Mouse (Mus musculus) heart, embryonic 10.5 days (tissue): ENCODE data around the gene Anks1b. TPM values are rescaled to one million over a fixed set of nuclear protein-coding genes. Genes with fewer than 3 reads are reported as not detected.

Experiments used
- DNase-seq: peaks from one replicate; pipeline ENCODE4 v3.0.0-alpha.2; 2017; ENCODE audit warnings: low spot score
- H3K27ac ChIP-seq: fragments of 300-500 bp; sonication (generic); 2 replicates; pipeline ENCODE4 v1.5.1; 2016; ENCODE audit warnings: mild to moderate bottlenecking
- H3K27me3 ChIP-seq: fragments of 300-500 bp; sonication (generic); 2 replicates; pipeline ENCODE4 v1.6.1; 2016; ENCODE audit warnings: mild to moderate bottlenecking; ENCODE audit not compliant: poor library complexity, insufficient read depth, severe bottlenecking
- H3K36me3 ChIP-seq: fragments of 300-500 bp; sonication (generic); 2 replicates; pipeline ENCODE4 v1.6.1; 2016; ENCODE audit warnings: mild to moderate bottlenecking, moderate library complexity
- H3K4me1 ChIP-seq: fragments of 300-500 bp; sonication (generic); 2 replicates; pipeline ENCODE4 v1.6.1; 2016; ENCODE audit warnings: mild to moderate bottlenecking
- H3K4me3 ChIP-seq: fragments of 300-500 bp; sonication (generic); 2 replicates; pipeline ENCODE4 v1.5.1; 2016; ENCODE audit warnings: mild to moderate bottlenecking, moderate library complexity
- H3K9me3 ChIP-seq: fragments of 300-500 bp; sonication (generic); 2 replicates; pipeline ENCODE4 v1.6.1; 2016; ENCODE audit warnings: mild to moderate bottlenecking, moderate library complexity
- WGBS: fragments of 180-500 bp; shearing (Covaris S2); methylation state at CpG from one replicate; pipeline ENCODE4 v1.1.7; 2016; 5-methylcytosine and 5-hydroxymethylcytosine counted together
- polyA plus RNA-seq: library from polyadenylated mRNA; unstranded; fragments of >200 nt; fragmentation: Nextera tagmentation; extraction: Ambion mirVana; gene quantifications from 2 replicates; pipeline ENCODE4 v1.2.1, GENCODE M21; 2016

Gene Anks1b
- polyA plus RNA-seq, 1 experiment from 2014 or later, result 0.05 TPM

DNA sequence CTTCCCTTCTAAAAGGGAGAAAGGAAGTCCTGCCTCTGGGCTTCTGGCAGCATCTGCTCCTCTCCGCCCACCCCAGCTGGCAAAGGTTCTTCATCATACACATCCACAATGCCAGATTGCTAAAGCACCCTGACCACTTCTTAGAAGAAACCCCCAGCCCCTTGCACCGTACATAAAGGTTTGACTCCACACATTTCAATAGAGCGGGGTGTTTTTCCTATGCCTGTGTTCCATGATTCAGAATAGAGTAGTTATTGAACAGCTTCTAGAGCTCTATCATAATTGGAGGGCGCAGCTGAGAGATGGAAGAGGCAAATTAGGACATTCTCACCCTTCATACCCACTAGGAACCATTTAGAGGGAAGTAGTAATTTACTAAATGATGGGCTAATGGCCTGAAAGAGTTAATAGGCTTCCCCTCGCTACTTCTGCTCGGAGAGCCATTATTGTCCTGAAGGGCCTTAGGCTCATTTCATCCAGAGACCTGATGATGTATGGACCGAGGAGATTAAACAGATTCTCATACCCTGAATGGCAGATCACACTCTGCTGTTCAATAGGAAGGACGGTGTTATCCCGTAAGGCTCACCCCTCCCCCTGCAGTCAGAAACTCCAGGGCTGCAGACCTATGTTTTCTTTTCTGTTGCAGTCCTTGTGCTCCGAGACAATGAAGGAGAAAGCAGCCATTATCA, 945.1 kb downstream of the Anks1b start:
- H3K9me3 ChIP-seq, result no peaks in the 10 kb centered on the region
- no peaks in the 10 kb centered on the region for H3K4me1 ChIP-seq
- no peaks in the 10 kb centered on the region for H3K36me3 ChIP-seq
- H3K4me3 ChIP-seq, result no peak overlapping the region
- H3K27me3 ChIP-seq, result no peaks in the 10 kb centered on the region
- H3K27ac ChIP-seq, result no peak overlapping the region
- no peak for DNase-seq
- WGBS, result 51% methylated on average over 10 of the region's 10 CpGs

DNA sequence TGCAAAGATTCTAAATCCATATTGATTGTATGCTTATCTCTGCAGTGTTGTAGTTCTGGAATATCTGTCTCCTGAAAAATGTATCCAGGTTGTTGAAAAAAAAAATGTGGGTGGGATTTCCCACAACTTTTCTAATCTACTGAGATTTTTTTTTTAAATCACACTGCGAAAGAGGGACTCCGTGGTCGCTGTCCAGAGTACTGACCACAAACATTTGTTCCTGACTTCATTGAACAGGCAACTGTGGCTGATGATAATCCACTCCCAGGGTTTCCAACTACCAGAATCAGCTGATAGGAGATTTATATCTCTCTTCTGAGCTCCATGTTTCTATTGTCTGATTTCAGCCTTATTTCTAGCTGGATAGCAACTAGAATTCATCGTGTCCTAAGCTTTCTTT, 950.1 kb downstream of the Anks1b start:
- no peak overlapping the region for H3K4me3 ChIP-seq
- H3K4me1 ChIP-seq, result no peaks in the 10 kb centered on the region
- peaks cover 21% of the 10 kb centered on the region for H3K27me3 ChIP-seq
- no peaks in the 10 kb centered on the region for H3K36me3 ChIP-seq
- no peak overlapping the region for H3K27ac ChIP-seq
- no peaks in the 10 kb centered on the region for H3K9me3 ChIP-seq
- WGBS, result 13% methylated on average over 4 of the region's 4 CpGs
- DNase-seq, result no peak

DNA sequence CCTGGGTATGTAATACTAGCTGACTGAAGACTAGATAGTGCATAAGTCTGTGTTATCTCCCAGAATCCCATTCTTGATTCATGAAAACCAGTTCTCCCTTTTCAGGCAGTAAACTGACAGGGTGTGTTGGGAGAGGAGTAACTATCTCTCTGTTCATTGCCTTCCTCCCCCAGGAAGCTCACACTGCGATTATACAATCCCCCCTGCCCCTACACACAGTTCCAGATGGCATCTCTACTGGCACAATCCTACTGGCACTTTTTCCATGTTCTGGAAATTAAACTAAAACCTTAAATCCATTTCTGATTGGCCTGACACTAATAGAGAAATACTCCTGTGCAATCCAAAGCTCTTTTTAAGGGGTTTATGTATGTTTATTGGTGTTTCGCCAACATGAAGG, 951.4 kb downstream of the Anks1b start:
- DNase-seq, result no peak
- Histone ChIP-seq H3K36me3 (no peaks in the 10 kb centered on the region), H3K4me1 (peaks cover 11% of the 10 kb centered on the region), H3K27me3 (peaks cover 34% of the 10 kb centered on the region), H3K27ac (no peak overlapping the region), H3K9me3 (no peaks in the 10 kb centered on the region), H3K4me3 (no peak overlapping the region)
- 72% methylated on average over 2 of the region's 2 CpGs for WGBS

DNA sequence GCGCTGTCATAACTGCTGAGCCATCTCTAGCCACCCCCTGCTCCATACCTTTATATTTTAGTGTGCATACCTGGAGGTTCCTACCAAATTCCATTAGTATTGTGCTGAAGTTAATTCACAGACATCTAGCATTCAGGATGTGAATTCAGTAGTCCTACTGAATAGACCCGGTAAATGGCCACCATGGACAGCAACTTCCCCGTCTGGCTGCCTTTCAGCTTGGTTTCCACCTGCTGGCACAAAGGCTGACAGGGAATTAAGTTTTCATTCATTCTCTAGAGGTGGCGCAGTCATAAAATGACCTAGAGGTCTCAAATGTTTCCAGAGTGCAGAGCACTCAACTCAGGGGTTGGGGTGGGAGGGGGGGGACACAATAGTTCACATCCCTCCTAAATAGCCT, 953.6 kb downstream of the Anks1b start:
- DNase-seq, result no peak
- Histone ChIP-seq H3K9me3 (no peaks in the 10 kb centered on the region), H3K36me3 (no peaks in the 10 kb centered on the region), H3K27ac (no peak overlapping the region), H3K4me1 (peaks cover 13% of the 10 kb centered on the region), H3K27me3 (peaks cover 56% of the 10 kb centered on the region), H3K4me3 (no peak overlapping the region)
- 24% methylated on average over 4 of the region's 4 CpGs for WGBS

DNA sequence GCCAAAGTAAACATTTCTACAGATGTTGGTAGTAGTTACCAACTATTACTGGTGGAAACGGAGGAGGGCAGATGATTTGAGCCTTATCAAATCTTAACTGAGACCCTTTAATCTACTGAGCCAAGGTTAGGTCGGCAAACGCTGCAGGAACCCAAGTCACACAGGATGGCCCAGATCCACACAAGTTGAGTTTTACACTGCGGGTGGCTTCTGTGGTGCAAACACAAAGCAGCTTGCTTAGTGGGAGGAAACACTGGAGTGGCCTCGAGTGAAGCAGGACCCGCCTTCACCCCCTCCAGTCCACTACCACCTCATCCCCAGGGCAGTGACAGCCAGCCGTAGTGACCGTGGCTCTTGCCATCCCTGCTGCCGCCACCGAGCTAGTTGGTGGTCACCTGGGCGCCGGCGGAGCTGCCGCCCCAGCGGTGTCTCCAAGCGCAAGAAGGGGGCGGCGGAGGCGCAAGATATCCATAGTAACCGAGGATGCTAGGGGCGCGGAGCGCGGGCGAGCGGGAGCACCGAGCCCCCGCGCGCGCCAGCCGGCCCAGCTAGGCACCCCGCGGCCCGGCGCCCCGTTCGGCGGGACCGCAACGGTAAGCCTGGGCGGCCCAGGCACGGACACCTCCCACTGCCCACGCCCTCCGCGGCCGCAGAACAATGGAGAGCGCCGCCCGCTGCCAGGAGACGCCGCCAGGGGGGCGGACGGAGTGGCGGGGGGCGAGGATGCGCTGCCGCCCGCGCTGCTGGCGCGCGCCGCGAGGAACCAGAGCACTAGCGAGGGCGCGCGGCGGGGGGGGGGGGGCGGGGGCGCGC, 955.5 kb downstream of the Anks1b start:
- under 1% methylated on average over 51 of the region's 73 CpGs for WGBS
- Histone ChIP-seq H3K27me3 (peaks cover 65% of the 10 kb centered on the region), H3K36me3 (no peaks in the 10 kb centered on the region), H3K4me3 (peak overlapping the region; percentile 73), H3K27ac (no peak overlapping the region), H3K9me3 (no peaks in the 10 kb centered on the region), H3K4me1 (peaks cover 13% of the 10 kb centered on the region)
- no peak for DNase-seq

DNA sequence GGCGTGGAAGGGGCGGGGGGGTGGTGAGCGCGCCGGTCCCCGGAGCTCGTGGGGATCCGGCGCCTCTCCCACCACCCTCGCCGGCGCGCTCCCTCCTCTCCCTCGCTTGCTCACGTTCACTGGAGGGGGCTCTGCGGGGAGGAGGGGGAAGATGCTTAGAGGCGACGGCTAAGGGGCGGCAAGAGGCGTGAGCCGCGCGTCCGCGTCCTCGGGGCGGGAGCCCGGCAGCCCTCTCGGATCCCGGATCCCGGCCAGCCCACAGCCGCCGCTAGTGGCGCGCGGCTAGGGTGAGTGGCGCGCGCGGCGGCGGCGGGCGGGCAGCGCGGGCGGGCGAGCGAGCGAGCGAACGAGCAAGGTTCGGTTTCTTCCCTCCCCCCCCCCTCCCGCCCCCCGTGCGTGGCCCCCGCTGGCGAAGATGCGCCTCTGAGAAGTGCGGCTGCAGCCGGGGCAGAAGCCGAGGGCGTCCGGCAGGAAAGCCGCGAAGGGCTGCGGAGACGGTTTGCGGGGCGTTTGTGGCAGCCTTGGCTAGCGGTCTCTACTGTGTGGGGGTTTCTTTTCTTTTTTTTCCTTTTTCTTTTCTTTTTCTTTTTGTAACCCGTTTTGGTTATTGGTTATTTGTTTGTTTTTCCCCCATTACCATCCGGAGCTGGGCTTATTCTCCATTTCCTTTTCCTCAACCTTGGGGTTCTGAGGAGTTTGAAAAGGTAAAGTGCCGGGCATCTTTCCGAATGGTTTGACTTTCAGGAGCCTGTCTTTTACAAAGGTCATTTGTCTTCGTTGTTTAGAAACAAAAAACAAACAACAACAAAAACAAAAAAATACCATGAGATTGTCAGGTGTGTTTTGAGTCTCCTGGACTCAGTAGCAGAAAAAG, 956.3 kb downstream of the Anks1b start:
- Histone ChIP-seq H3K27me3 (peaks cover 65% of the 10 kb centered on the region), H3K4me1 (peaks cover 13% of the 10 kb centered on the region), H3K27ac (no peak overlapping the region), H3K4me3 (peak overlapping the region; percentile 73), H3K36me3 (no peaks in the 10 kb centered on the region), H3K9me3 (no peaks in the 10 kb centered on the region)
- no peak for DNase-seq
- under 1% methylated on average over 62 of the region's 76 CpGs for WGBS

DNA sequence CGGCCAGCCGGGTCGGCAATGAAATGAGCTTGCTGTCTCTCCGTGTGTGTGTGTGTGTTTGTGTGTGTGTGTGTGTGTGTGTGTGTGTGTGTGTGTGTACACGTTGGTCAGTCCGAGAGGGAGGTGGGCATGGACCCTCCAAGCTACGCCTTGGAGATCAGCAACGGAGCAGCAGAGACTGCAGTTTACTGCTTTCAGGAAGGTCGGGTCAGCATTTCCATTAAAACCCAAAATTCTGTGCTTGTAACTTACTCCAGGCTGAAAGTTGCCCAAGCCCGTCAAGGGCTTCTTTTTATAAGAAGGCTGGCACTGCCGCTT, 956.9 kb downstream of the Anks1b start:
- Histone ChIP-seq H3K27me3 (peaks cover 65% of the 10 kb centered on the region), H3K4me1 (peaks cover 13% of the 10 kb centered on the region), H3K4me3 (no peak overlapping the region)

DNA sequence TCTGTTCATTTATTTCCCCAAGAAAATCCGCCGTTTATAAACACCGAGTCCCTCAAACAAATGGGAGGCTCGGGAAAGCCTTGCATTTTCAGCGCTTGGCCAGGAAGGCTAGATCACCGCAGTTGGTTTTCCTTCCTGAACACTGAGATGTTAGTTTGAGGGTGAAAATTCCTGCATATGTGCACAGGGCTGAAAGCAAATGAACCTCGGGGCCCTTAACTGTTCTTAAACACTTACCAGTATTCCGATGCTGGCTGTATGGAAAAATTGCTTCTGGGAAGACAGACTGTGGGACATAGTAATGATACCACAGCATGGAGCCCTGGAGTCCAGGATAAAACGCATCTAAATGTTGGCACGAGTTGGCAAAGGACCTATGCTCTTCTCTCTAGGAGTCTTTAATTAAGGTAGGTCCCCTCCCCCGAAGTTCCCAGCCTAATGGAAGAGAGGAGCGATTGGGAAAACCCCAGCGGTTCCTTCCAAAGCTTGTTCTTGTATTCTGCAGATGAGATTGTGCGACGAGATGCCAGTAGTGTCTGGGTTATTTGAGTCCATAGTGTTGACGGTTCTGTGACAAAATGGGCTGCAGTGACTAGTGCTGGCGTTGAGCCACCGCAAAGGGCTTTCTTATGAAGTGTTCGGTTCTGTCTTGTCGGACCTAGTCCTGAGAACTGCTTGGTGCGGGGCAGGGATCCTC, 957.4 kb downstream of the Anks1b start:
- Histone ChIP-seq H3K36me3 (no peaks in the 10 kb centered on the region), H3K4me1 (peaks cover 13% of the 10 kb centered on the region), H3K4me3 (no peak overlapping the region), H3K27ac (no peak overlapping the region), H3K9me3 (no peaks in the 10 kb centered on the region), H3K27me3 (peaks cover 65% of the 10 kb centered on the region)
- DNase-seq, result no peak
- WGBS, result 5% methylated on average over 21 of the region's 21 CpGs

More for the DNA sequence above, 956.9 kb downstream of the Anks1b start:
- DNase-seq, result no peak
- no peaks in the 10 kb centered on the region for H3K9me3 ChIP-seq
- no peaks in the 10 kb centered on the region for H3K36me3 ChIP-seq
- H3K27ac ChIP-seq, result no peak overlapping the region
- WGBS, result 2% methylated on average over 11 of the region's 11 CpGs

DNA sequence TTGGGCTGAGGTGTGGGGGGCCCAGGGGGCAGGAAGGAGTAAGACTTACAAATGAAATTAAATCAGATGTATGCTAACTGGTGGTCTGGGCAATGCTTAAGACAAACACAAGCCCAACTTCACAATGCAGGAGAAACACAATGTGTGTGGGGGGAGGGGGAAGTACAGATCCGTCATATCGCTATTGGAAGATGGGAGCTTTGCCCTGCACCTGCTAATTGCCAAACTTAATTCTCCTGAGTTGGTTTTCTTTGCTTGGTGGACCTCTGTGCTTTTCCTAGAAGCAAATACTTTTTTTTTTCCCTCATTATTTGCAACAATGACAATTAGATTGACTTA, 957.9 kb downstream of the Anks1b start:
- DNase-seq, result no peak

DNA sequence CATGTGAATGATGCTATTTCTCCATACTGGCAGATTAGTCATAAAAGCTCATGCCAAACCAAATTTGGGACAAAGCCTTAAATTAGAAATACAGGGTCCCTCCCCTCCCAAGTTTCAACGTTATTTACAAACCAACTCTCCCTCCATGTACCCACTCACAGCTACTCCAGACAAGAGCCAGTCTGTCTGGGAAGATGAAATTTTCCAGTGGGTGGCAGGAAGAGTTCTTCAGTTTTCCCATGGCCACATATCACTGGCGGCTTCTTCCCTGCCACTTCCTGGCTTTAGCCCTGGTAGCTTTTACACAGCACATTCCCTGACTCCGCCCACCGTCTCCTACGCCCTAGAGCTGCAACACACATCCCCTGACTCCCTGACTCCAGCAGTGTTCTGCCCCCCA, 961.0 kb downstream of the Anks1b start:
- no peaks in the 10 kb centered on the region for H3K9me3 ChIP-seq
- no peak for DNase-seq
- H3K4me1 ChIP-seq, result peaks cover 6% of the 10 kb centered on the region
- H3K4me3 ChIP-seq, result no peak overlapping the region
- no peak overlapping the region for H3K27ac ChIP-seq
- WGBS, result 23% methylated on average over 5 of the region's 5 CpGs
- H3K27me3 ChIP-seq, result peaks cover 36% of the 10 kb centered on the region
- no peaks in the 10 kb centered on the region for H3K36me3 ChIP-seq

More for the DNA sequence above, 957.9 kb downstream of the Anks1b start:
- no peaks in the 10 kb centered on the region for H3K36me3 ChIP-seq
- H3K27me3 ChIP-seq, result peaks cover 65% of the 10 kb centered on the region
- WGBS, result 9% methylated on average over 2 of the region's 2 CpGs
- no peak overlapping the region for H3K4me3 ChIP-seq
- H3K4me1 ChIP-seq, result peaks cover 13% of the 10 kb centered on the region
- H3K9me3 ChIP-seq, result no peaks in the 10 kb centered on the region
- no peak overlapping the region for H3K27ac ChIP-seq

DNA sequence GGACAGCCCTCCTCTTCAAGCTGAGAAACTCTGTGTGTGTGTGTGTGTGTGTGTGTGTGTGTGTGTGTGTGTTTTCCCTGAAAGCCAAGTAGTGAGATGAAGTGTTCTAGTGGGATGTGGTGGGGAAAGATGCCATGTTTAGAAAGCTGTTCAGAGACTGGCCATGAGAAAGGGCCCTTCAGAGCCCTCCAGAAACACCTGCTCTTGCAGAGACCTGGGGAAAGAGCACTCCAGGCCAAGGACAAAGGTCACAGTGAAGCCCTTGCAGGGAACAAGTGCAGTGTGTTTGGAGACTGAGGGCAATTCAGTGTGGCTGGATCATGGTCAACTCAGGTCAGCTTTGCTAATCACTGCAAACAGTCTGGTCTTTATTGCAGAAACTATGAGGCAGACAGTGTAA, 961.9 kb downstream of the Anks1b start:
- Histone ChIP-seq H3K27me3 (peaks cover 27% of the 10 kb centered on the region), H3K36me3 (no peaks in the 10 kb centered on the region), H3K27ac (no peak overlapping the region), H3K9me3 (no peaks in the 10 kb centered on the region), H3K4me1 (no peaks in the 10 kb centered on the region; the same call in 1 of the 2 replicates), H3K4me3 (no peak overlapping the region)
- DNase-seq, result no peak

DNA sequence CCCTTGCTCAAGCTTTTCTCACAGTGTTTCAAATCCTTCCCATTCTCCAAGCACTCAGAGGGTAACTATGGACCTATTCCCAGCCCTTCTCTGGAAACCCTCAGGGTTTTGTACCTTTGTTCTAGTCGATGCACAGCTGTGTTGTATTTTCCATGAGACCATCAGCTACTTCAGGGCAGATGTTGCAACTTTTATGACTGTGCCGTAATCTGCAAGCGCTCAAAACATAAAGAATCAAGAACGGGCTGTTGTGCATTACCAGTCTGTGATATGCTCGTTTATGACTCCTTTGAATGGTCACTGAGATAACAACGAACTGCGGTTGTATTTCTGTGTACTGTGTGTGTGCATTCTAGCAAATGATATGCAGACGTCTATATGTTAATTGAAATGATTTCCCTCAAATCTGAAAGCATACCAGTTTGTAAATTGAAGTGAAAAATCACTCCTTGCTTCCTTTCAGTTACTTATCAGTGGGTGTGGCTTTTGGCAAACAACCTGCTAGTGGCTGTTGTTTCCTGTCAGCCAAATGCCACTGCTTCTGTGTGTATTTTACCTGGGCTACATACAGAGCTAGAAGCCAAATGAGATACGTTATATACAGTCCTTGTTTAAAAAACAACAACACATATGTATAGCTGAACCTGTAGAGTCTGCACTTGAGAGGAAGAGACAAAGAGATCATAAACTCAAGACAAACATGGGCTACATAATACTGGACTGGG, 966.5 kb downstream of the Anks1b start:
- no peaks in the 10 kb centered on the region; the same call in 1 of the 2 replicates for H3K27me3 ChIP-seq
- H3K27ac ChIP-seq, result no peak overlapping the region
- no peaks in the 10 kb centered on the region for H3K4me1 ChIP-seq
- no peak overlapping the region for H3K4me3 ChIP-seq
- 86% methylated on average over 9 of the region's 9 CpGs for WGBS
- no peaks in the 10 kb centered on the region for H3K36me3 ChIP-seq
- no peak for DNase-seq
- 0 out of 2 replicates have a peak, but pooled peaks cover 3% of the 10 kb centered on the region for H3K9me3 ChIP-seq
